Mouse (Mus musculus): ENCODE measurements around the gene Olfr1132. TPM values are rescaled to one million over a fixed set of nuclear protein-coding genes. Genes with fewer than 3 reads are reported as not detected.
"Not testable (repeated sequence)": the region's sequence is repeated elsewhere in the genome, so short reads cannot be mapped to it uniquely, and the experiment has no call there.

Gene Olfr1132
- not detected in 2 replicates for polyA plus RNA-seq (2014; fragmentation: Nextera tagmentation; extraction: Ambion mirVana)

DNA sequence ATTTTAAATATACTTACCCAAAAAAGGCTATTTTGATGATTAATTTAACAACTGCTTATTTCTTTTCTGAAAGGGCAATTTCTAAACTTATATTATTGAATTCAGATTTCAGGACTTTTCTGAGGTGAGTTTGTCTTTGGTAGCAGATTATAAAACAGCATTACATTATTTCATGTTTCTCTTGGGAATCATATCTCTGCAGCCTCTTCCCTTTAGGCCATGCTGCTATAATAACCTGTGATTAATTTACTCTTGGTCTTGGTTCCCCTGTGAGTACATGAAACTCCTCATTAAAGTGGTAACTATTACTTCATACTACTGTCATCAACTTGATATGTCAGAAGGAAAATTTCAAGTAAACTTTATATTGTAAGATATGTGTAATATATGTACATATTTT, at the start of gene Olfr1132:
Gene Olfr1132 (minus strand): TSS at position 101 of the 400 bp plus-strand sequence.
- Histone ChIP-seq H3K9ac (replicated peaks; ENCODE audit: low read length) (no peak within 1 kb of the TSS), H3K4me1 (ENCODE audit: control insufficient read depth, insufficient read depth, low read length) (no peaks in the 10 kb centered on the region), H3K27me3 (ENCODE audit: control insufficient read depth, insufficient read depth, low read length) (no peaks in the 10 kb centered on the region), H3K4me2 (ENCODE audit: low read length) (no peak within 1 kb of the TSS), H3K9me3 (ENCODE audit: control insufficient read depth, low read length) (no peaks in the 10 kb centered on the region), H3K4me3 (replicated peaks; ENCODE audit: low read depth, low read length) (no peak within 1 kb of the TSS), H3K36me3 (ENCODE audit: control insufficient read depth, insufficient read depth, low read length) (no peaks in the 10 kb centered on the region), H3K27ac (replicated peaks; ENCODE audit: low read depth, low read length) (no peak within 1 kb of the TSS)
- no peak for ATAC-seq (ENCODE audit: low FRiP score, low TSS enrichment)
- DNase-seq, result no peak

DNA sequence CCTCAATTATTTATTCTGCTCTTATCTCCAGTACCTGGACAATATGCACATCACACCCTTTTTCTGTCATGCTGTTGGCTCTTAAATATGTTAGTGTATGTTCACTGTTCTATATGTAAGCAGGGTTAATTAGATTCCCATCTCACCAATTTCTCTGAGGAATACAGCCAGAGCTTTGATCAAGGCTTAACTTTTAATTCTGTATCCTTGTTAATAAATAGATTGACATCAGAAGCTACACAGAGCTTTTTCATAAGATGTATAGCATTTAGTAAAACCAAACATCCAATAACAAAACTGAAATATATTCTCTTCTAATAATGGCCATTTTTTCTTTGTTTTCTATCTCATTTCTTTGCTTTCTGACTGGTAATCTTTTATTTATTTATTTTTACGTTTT, 36.2 kb upstream of the Olfr1132 start, which contains the start of gene Olfr1135:
Gene Olfr1135 (minus strand): TSS at position 101 of the 400 bp plus-strand sequence.
- no peak within 1 kb of the TSS for H3K4me3 ChIP-seq (replicated peaks; ENCODE audit: low read depth, low read length)
- H3K4me2 ChIP-seq (ENCODE audit: low read length), result no peak within 1 kb of the TSS
- no peaks in the 10 kb centered on the region for H3K36me3 ChIP-seq (ENCODE audit: control insufficient read depth, insufficient read depth, low read length)
- 25% methylated on average over 1 of the region's 1 CpGs for WGBS
- H3K9ac ChIP-seq (replicated peaks; ENCODE audit: low read length), result no peak within 1 kb of the TSS
- DNase-seq, result no peak
- H3K9me3 ChIP-seq (ENCODE audit: control insufficient read depth, low read length), result no peaks in the 10 kb centered on the region
- ATAC-seq (ENCODE audit: low FRiP score, low TSS enrichment), result no peak
- H3K4me1 ChIP-seq (ENCODE audit: control insufficient read depth, insufficient read depth, low read length), result no peaks in the 10 kb centered on the region
- no peak within 1 kb of the TSS for H3K27ac ChIP-seq (replicated peaks; ENCODE audit: low read depth, low read length)
- H3K27me3 ChIP-seq (ENCODE audit: control insufficient read depth, insufficient read depth, low read length), result no peaks in the 10 kb centered on the region

- WGBS, result 79% methylated on average over 2 of the region's 2 CpGs
- Histone ChIP-seq H3K4me1 (ENCODE audit: control insufficient read depth, insufficient read depth, low read length) (no peaks in the 10 kb centered on the region), H3K27me3 (ENCODE audit: control insufficient read depth, insufficient read depth, low read length) (no peaks in the 10 kb centered on the region), H3K27ac (replicated peaks; ENCODE audit: low read depth, low read length) (no peak within 1 kb of the TSS), H3K4me2 (ENCODE audit: low read length) (no peak within 1 kb of the TSS), H3K9ac (replicated peaks; ENCODE audit: low read length) (no peak within 1 kb of the TSS), H3K9me3 (ENCODE audit: control insufficient read depth, low read length) (no peaks in the 10 kb centered on the region), H3K4me3 (replicated peaks; ENCODE audit: low read depth, low read length) (no peak within 1 kb of the TSS), H3K36me3 (ENCODE audit: control insufficient read depth, insufficient read depth, low read length) (no peaks in the 10 kb centered on the region)
- ATAC-seq (ENCODE audit: low FRiP score, low TSS enrichment), result no peak
- no peak for DNase-seq
Measured at GRCm38 (mm10) chr2:87658360-87658759, 21.0 kb upstream of the Olfr1132 start, which contains the start of gene Olfr1134. Gene Olfr1134 (minus strand): TSS chr2:87658460.

DNA sequence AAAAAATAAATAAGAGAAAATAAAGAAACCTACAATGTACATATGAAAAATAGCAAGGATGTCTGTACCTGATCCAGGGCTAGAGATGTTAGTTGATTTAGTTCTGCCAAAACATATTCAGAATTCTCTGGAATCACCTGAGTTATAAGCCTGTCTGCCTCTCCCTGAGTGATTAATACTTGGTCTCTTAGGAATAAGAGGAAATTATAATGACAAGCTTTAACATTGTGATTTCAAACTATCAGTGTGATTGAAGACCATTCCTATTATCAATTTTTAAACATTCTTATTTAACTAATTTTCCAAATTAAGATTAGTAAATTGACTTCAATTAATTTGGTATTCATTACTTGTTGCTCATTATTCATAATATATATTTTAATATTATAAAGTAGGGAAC, 9.9 kb upstream of the Olfr1132 start, which contains the start of gene Olfr1133:
Gene Olfr1133 (minus strand): TSS at position 101 of the 400 bp plus-strand sequence.
- Histone ChIP-seq H3K36me3 (ENCODE audit: control insufficient read depth, insufficient read depth, low read length) (no peaks in the 10 kb centered on the region), H3K9me3 (ENCODE audit: control insufficient read depth, low read length) (no peaks in the 10 kb centered on the region; the same call in 1 of the 2 replicates), H3K4me3 (replicated peaks; ENCODE audit: low read depth, low read length) (no peak within 1 kb of the TSS), H3K27me3 (ENCODE audit: control insufficient read depth, insufficient read depth, low read length) (no peaks in the 10 kb centered on the region), H3K27ac (replicated peaks; ENCODE audit: low read depth, low read length) (no peak within 1 kb of the TSS), H3K4me1 (ENCODE audit: control insufficient read depth, insufficient read depth, low read length) (no peaks in the 10 kb centered on the region), H3K4me2 (ENCODE audit: low read length) (no peak within 1 kb of the TSS), H3K9ac (replicated peaks; ENCODE audit: low read length) (no peak within 1 kb of the TSS)
- DNase-seq (no peak), ATAC-seq (ENCODE audit: low FRiP score, low TSS enrichment) (no peak)

- Histone ChIP-seq H3K4me2 (ENCODE audit: low read length) (no peak overlapping the region), H3K9me3 (ENCODE audit: control insufficient read depth, low read length) (no peaks in the 10 kb centered on the region), H3K27me3 (ENCODE audit: control insufficient read depth, insufficient read depth, low read length) (no peaks in the 10 kb centered on the region), H3K4me1 (ENCODE audit: control insufficient read depth, insufficient read depth, low read length) (no peaks in the 10 kb centered on the region), H3K9ac (replicated peaks; ENCODE audit: low read length) (no peak overlapping the region), H3K27ac (replicated peaks; ENCODE audit: low read depth, low read length) (no peak overlapping the region), H3K36me3 (ENCODE audit: control insufficient read depth, insufficient read depth, low read length) (no peaks in the 10 kb centered on the region), H3K4me3 (replicated peaks; ENCODE audit: low read depth, low read length) (no peak overlapping the region)
- no peak for ATAC-seq (ENCODE audit: low FRiP score, low TSS enrichment)
- DNase-seq, result no peak
Measured at GRCm38 (mm10) chr2:87642441-87642840, 5.1 kb upstream of the Olfr1132 start.

DNA sequence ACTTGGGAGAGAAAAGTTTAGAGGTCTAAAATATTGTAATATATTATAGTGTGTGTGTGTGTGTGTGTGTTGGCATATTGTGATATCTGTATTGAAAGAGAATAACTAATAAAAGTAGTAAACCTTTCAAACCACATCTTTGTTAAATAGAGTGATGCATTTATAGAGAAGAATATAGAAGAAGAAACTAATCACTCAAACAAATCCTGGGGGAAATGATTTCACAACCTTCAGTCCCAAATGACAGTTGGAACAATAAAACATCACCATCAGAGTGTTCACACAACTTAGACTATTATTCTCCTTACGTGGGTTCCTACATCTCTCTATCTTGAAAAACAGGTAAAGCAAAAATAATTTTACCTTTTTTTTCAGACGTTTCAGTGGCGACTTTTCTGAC, 10.5 kb downstream of the Olfr1132 start, which contains the start of gene Olfr1131:
Gene Olfr1131 (plus strand): TSS at position 301 of the 400 bp plus-strand sequence.
- no peak within 1 kb of the TSS for H3K27ac ChIP-seq (replicated peaks; ENCODE audit: low read depth, low read length)
- H3K9ac ChIP-seq (replicated peaks; ENCODE audit: low read length), result no peak within 1 kb of the TSS
- DNase-seq, result no peak
- H3K27me3 ChIP-seq (ENCODE audit: control insufficient read depth, insufficient read depth, low read length), result no peaks in the 10 kb centered on the region
- no peak within 1 kb of the TSS for H3K4me2 ChIP-seq (ENCODE audit: low read length)
- 65% methylated on average over 3 of the region's 3 CpGs for WGBS
- no peak within 1 kb of the TSS for H3K4me3 ChIP-seq (replicated peaks; ENCODE audit: low read depth, low read length)
- H3K9me3 ChIP-seq (ENCODE audit: control insufficient read depth, low read length), result no peaks in the 10 kb centered on the region
- no peaks in the 10 kb centered on the region for H3K36me3 ChIP-seq (ENCODE audit: control insufficient read depth, insufficient read depth, low read length)
- no peak for ATAC-seq (ENCODE audit: low FRiP score, low TSS enrichment)
- H3K4me1 ChIP-seq (ENCODE audit: control insufficient read depth, insufficient read depth, low read length), result no peaks in the 10 kb centered on the region

GRCm38 (mm10) chr2:87605912-87606311, 31.4 kb downstream of the Olfr1132 start, which contains the start of gene Olfr1130:
Gene Olfr1130 (plus strand): TSS chr2:87606212.
- not testable (repeated sequence) for H3K27ac ChIP-seq (replicated peaks; ENCODE audit: low read depth, low read length); H3K9ac ChIP-seq (replicated peaks; ENCODE audit: low read length); H3K4me3 ChIP-seq (replicated peaks; ENCODE audit: low read depth, low read length); H3K4me2 ChIP-seq (ENCODE audit: low read length); H3K36me3 ChIP-seq (ENCODE audit: control insufficient read depth, insufficient read depth, low read length); H3K4me1 ChIP-seq (ENCODE audit: control insufficient read depth, insufficient read depth, low read length); ATAC-seq (ENCODE audit: low FRiP score, low TSS enrichment); H3K9me3 ChIP-seq (ENCODE audit: control insufficient read depth, low read length); H3K27me3 ChIP-seq (ENCODE audit: control insufficient read depth, insufficient read depth, low read length); DNase-seq

Other genes with a start within 250 kb of the Olfr1132 start
- not detected in 2 replicates for gene Olfr1123, start 220.9 kb downstream of the Olfr1132 start, polyA plus RNA-seq (2014; fragmentation: Nextera tagmentation; extraction: Ambion mirVana)
- gene Olfr1124, start 207.3 kb downstream of the Olfr1132 start, polyA plus RNA-seq (2014; fragmentation: Nextera tagmentation; extraction: Ambion mirVana), result not detected in 2 replicates
- gene Olfr1126, start 183.6 kb downstream of the Olfr1132 start, polyA plus RNA-seq (2014; fragmentation: Nextera tagmentation; extraction: Ambion mirVana), result not detected in 2 replicates
- not detected in 2 replicates for gene Pramel7, start 140.4 kb downstream of the Olfr1132 start, polyA plus RNA-seq (2014; fragmentation: Nextera tagmentation; extraction: Ambion mirVana)
- not detected in 2 replicates for gene Pramel6, start 131.0 kb downstream of the Olfr1132 start, polyA plus RNA-seq (2014; fragmentation: Nextera tagmentation; extraction: Ambion mirVana)
- not detected in 2 replicates for gene Olfr153, start 105.7 kb downstream of the Olfr1132 start, polyA plus RNA-seq (2014; fragmentation: Nextera tagmentation; extraction: Ambion mirVana)
- not detected in 2 replicates for gene Olfr1128, start 92.0 kb downstream of the Olfr1132 start, polyA plus RNA-seq (2014; fragmentation: Nextera tagmentation; extraction: Ambion mirVana)
- not detected in 2 replicates for gene Olfr1129, start 63.6 kb downstream of the Olfr1132 start, polyA plus RNA-seq (2014; fragmentation: Nextera tagmentation; extraction: Ambion mirVana)
- gene Olfr1130, start 31.3 kb downstream of the Olfr1132 start, polyA plus RNA-seq (2014; fragmentation: Nextera tagmentation; extraction: Ambion mirVana), result not detected in 2 replicates
- gene Olfr1131, start 10.4 kb downstream of the Olfr1132 start, polyA plus RNA-seq (2014; fragmentation: Nextera tagmentation; extraction: Ambion mirVana), result not detected in 2 replicates
- not detected in 2 replicates for gene Olfr1133, start 9.8 kb upstream of the Olfr1132 start, polyA plus RNA-seq (2014; fragmentation: Nextera tagmentation; extraction: Ambion mirVana)
- not detected in 2 replicates for gene Olfr1134, start 20.9 kb upstream of the Olfr1132 start, polyA plus RNA-seq (2014; fragmentation: Nextera tagmentation; extraction: Ambion mirVana)
- not detected in 2 replicates for gene Olfr1135, start 36.1 kb upstream of the Olfr1132 start, polyA plus RNA-seq (2014; fragmentation: Nextera tagmentation; extraction: Ambion mirVana)
- not detected in 2 replicates for gene Olfr1136, start 56.4 kb upstream of the Olfr1132 start, polyA plus RNA-seq (2014; fragmentation: Nextera tagmentation; extraction: Ambion mirVana)
- not detected in 2 replicates for gene Olfr1137, start 75.6 kb upstream of the Olfr1132 start, polyA plus RNA-seq (2014; fragmentation: Nextera tagmentation; extraction: Ambion mirVana)
- gene Olfr1138, start 102.4 kb upstream of the Olfr1132 start, polyA plus RNA-seq (2014; fragmentation: Nextera tagmentation; extraction: Ambion mirVana), result not detected in 2 replicates
- gene Olfr1140, start 106.2 kb upstream of the Olfr1132 start, polyA plus RNA-seq (2014; fragmentation: Nextera tagmentation; extraction: Ambion mirVana), result not detected in 2 replicates
- gene Olfr1141, start 116.5 kb upstream of the Olfr1132 start, polyA plus RNA-seq (2014; fragmentation: Nextera tagmentation; extraction: Ambion mirVana), result not detected in 2 replicates
- gene Olfr152, start 141.9 kb upstream of the Olfr1132 start, polyA plus RNA-seq (2014; fragmentation: Nextera tagmentation; extraction: Ambion mirVana), result not detected in 2 replicates
- gene Olfr1143, start 163.1 kb upstream of the Olfr1132 start, polyA plus RNA-seq (2014; fragmentation: Nextera tagmentation; extraction: Ambion mirVana), result not detected in 2 replicates
- not detected in 2 replicates for gene Olfr1145, start 172.3 kb upstream of the Olfr1132 start, polyA plus RNA-seq (2014; fragmentation: Nextera tagmentation; extraction: Ambion mirVana)
- not detected in 2 replicates for gene Olfr1148, start 193.0 kb upstream of the Olfr1132 start, polyA plus RNA-seq (2014; fragmentation: Nextera tagmentation; extraction: Ambion mirVana)
- not detected in 2 replicates for gene Olfr1150-ps1, start 206.5 kb upstream of the Olfr1132 start, polyA plus RNA-seq (2014; fragmentation: Nextera tagmentation; extraction: Ambion mirVana)
- not detected in 2 replicates for gene Olfr1151, start 218.3 kb upstream of the Olfr1132 start, polyA plus RNA-seq (2014; fragmentation: Nextera tagmentation; extraction: Ambion mirVana)
- not detected in 2 replicates for gene Olfr1152, start 229.0 kb upstream of the Olfr1132 start, polyA plus RNA-seq (2014; fragmentation: Nextera tagmentation; extraction: Ambion mirVana)